Mouse (Mus musculus) heart, embryonic 16.5 days (tissue): ENCODE results near the gene Nacc1. TPM values are rescaled to one million over a fixed set of nuclear protein-coding genes. Genes with fewer than 3 reads are reported as not detected.

Experiments
- ATAC-seq: fragments of 200-750 bp; cut with Nextera tagmentation; replicated peaks from 2 replicates; pipeline ENCODE4 v1.8.0; 2017; ENCODE audit warnings: moderate number of reproducible peaks; ENCODE audit not compliant: insufficient read depth, low FRiP score; ENCODE audit errors: extremely low read depth
- H3K27ac ChIP-seq: fragments of 300-500 bp; sonication (generic); 2 replicates; pipeline ENCODE4 v1.5.1; 2014; ENCODE audit warnings: mild to moderate bottlenecking, low read length, control low read depth, moderate library complexity
- H3K27me3 ChIP-seq: fragments of 300-500 bp; sonication (generic); 2 replicates; pipeline ENCODE4 v1.6.1; 2014; ENCODE audit warnings: low read length, mixed read lengths; ENCODE audit not compliant: control insufficient read depth, insufficient read depth
- H3K36me3 ChIP-seq: fragments of 300-500 bp; sonication (generic); 2 replicates; pipeline ENCODE4 v1.6.1; 2014; ENCODE audit not compliant: control insufficient read depth, insufficient read depth
- H3K4me1 ChIP-seq: fragments of 300-500 bp; sonication (generic); 2 replicates; pipeline ENCODE4 v1.6.1; 2014; ENCODE audit warnings: low read length, mixed read lengths; ENCODE audit not compliant: control insufficient read depth, insufficient read depth
- H3K4me2 ChIP-seq: fragments of 300-500 bp; sonication (generic); 2 replicates; pipeline ENCODE4 v1.6.1; 2014; ENCODE audit warnings: low read depth, mild to moderate bottlenecking, control low read depth, low read length
- H3K4me3 ChIP-seq: fragments of 300-500 bp; sonication (generic); 2 replicates; pipeline ENCODE4 v1.5.1; 2014; ENCODE audit warnings: mild to moderate bottlenecking, control low read depth, low read length
- H3K9ac ChIP-seq: fragments of 300-500 bp; sonication (generic); 2 replicates; pipeline ENCODE4 v1.6.1; 2014; ENCODE audit warnings: low read length, control low read depth
- H3K9me3 ChIP-seq: fragments of 300-500 bp; sonication (generic); replicated peaks from 2 replicates; pipeline ENCODE4 v1.6.1; 2016; ENCODE audit warnings: low read length; ENCODE audit not compliant: control insufficient read depth
- WGBS: fragments of 180-500 bp; shearing (Covaris S2); extraction: QIAGEN DNeasy Blood & Tissue Kit; methylation state at CpG from one replicate; pipeline ENCODE4 v1.1.7; 2014; 5-methylcytosine and 5-hydroxymethylcytosine counted together
- polyA plus RNA-seq: library from polyadenylated mRNA; unstranded; fragments of >200 nt; fragmentation: Nextera tagmentation; extraction: Ambion mirVana; gene quantifications from 2 replicates; pipeline ENCODE4 v1.2.1, GENCODE M21; 2015

Gene Nacc1
- polyA plus RNA-seq, 1 experiment from 2014 or later = 11.7 TPM

- H3K9me3 ChIP-seq = no peaks in the 10 kb centered on the region
- peak overlapping the region; percentile 19 for H3K4me2 ChIP-seq
- H3K9ac ChIP-seq = no peak overlapping the region
- H3K27me3 ChIP-seq = peaks cover 12% of the 10 kb centered on the region
- H3K36me3 ChIP-seq = peaks cover 28% of the 10 kb centered on the region
- no peak overlapping the region for H3K4me3 ChIP-seq
- ATAC-seq = no peak
- H3K27ac ChIP-seq = peak overlapping the region; percentile 65
- H3K4me1 ChIP-seq = peaks cover 20% of the 10 kb centered on the region
- WGBS = 67% methylated on average over 9 of the region's 9 CpGs
These were observed 11.3 kb upstream of the Nacc1 start for GRCm38 (mm10) chr8:84698929-84699401.

GRCm38 (mm10) chr8:84698288-84698687 is 10.6 kb upstream of the Nacc1 start:
- Histone ChIP-seq H3K27me3 (peaks cover 7% of the 10 kb centered on the region), H3K36me3 (peaks cover 31% of the 10 kb centered on the region), H3K4me3 (no peak overlapping the region), H3K9ac (no peak overlapping the region), H3K27ac (no peak overlapping the region; the same call in 1 of the 2 replicates), H3K4me2 (no peak overlapping the region), H3K9me3 (no peaks in the 10 kb centered on the region), H3K4me1 (peaks cover 19% of the 10 kb centered on the region)
- WGBS = 84% methylated on average over 5 of the region's 5 CpGs
- ATAC-seq = no peak

- whole genome bisulfite sequencing = 84% methylated on average over 14 of the region's 14 CpGs
- no peak overlapping the region for H3K4me3 ChIP-seq
- ATAC-seq = no peak
- H3K27me3 ChIP-seq = peaks cover 3% of the 10 kb centered on the region; the same call in 1 of the 2 replicates
- H3K27ac ChIP-seq = no peak overlapping the region
- peaks cover 35% of the 10 kb centered on the region for H3K36me3 ChIP-seq
- H3K9ac ChIP-seq = no peak overlapping the region
- peaks cover 19% of the 10 kb centered on the region for H3K4me1 ChIP-seq
- no peak overlapping the region for H3K4me2 ChIP-seq
- H3K9me3 ChIP-seq = no peaks in the 10 kb centered on the region
These were observed 9.8 kb upstream of the Nacc1 start for GRCm38 (mm10) chr8:84697166-84698130.

- Histone ChIP-seq H3K4me3 (no peak overlapping the region), H3K9me3 (no peaks in the 10 kb centered on the region), H3K9ac (no peak overlapping the region), H3K4me2 (no peak overlapping the region), H3K27ac (no peak overlapping the region), H3K36me3 (peaks cover 40% of the 10 kb centered on the region), H3K27me3 (no peaks in the 10 kb centered on the region), H3K4me1 (peaks cover 10% of the 10 kb centered on the region)
- WGBS = 89% methylated on average over 6 of the region's 6 CpGs
- no peak for ATAC-seq
These were observed 7.5 kb upstream of the Nacc1 start for GRCm38 (mm10) chr8:84695140-84695539.

- Histone ChIP-seq H3K9ac (no peak overlapping the region), H3K4me2 (no peak overlapping the region), H3K27me3 (no peaks in the 10 kb centered on the region), H3K36me3 (peaks cover 35% of the 10 kb centered on the region), H3K4me3 (no peak overlapping the region), H3K9me3 (no peaks in the 10 kb centered on the region), H3K27ac (no peak overlapping the region), H3K4me1 (peaks cover 10% of the 10 kb centered on the region)
- WGBS = 66% methylated on average over 4 of the region's 4 CpGs
- no peak for ATAC-seq
These were observed 5.7 kb upstream of the Nacc1 start for GRCm38 (mm10) chr8:84693332-84693731.

GRCm38 (mm10) chr8:84689091-84689915 is 1.6 kb upstream of the Nacc1 start:
- Histone ChIP-seq H3K4me2 (peak overlapping the region; percentile 95), H3K36me3 (peaks cover 12% of the 10 kb centered on the region), H3K9ac (peak overlapping the region; percentile 84), H3K9me3 (no peaks in the 10 kb centered on the region), H3K4me1 (peaks cover 31% of the 10 kb centered on the region), H3K4me3 (peak overlapping the region; percentile 84), H3K27me3 (no peaks in the 10 kb centered on the region), H3K27ac (peak overlapping the region; percentile 67)
- peak; percentile 81 for ATAC-seq
- WGBS = under 1% methylated on average over 47 of the region's 47 CpGs

- under 1% methylated on average over 42 of the region's 62 CpGs for WGBS
- H3K4me1 ChIP-seq = peaks cover 33% of the 10 kb centered on the region
These were observed 508 bp downstream of the Nacc1 start for GRCm38 (mm10) chr8:84687003-84687704.

GRCm38 (mm10) chr8:84686191-84687002 is 1.3 kb downstream of the Nacc1 start, which contains the start of gene Trmt1:
Trmt1 (plus strand) TSS chr8:84686307.
- peaks cover 37% of the 10 kb centered on the region for H3K4me1 ChIP-seq
- 0 out of 2 replicates have a peak, but pooled peaks have one; percentile 10 for ATAC-seq
- WGBS = 11% methylated on average over 20 of the region's 20 CpGs

More at GRCm38 (mm10) chr8:84687003-84687704, 508 bp downstream of the Nacc1 start:
- peaks cover 2% of the 10 kb centered on the region; the same call in 1 of the 2 replicates for H3K36me3 ChIP-seq
- peak overlapping the region; percentile 87 for H3K4me2 ChIP-seq
- H3K9me3 ChIP-seq = no peaks in the 10 kb centered on the region
- no peaks in the 10 kb centered on the region for H3K27me3 ChIP-seq
- peak overlapping the region; percentile 95 for H3K4me3 ChIP-seq
- peak; percentile 31 for ATAC-seq
- peak overlapping the region; percentile 99 for H3K9ac ChIP-seq
- peak overlapping the region; percentile 89 for H3K27ac ChIP-seq

More at GRCm38 (mm10) chr8:84686191-84687002, 1.3 kb downstream of the Nacc1 start, which contains the start of gene Trmt1:
- H3K36me3 ChIP-seq = no peaks in the 10 kb centered on the region
- H3K27ac ChIP-seq = peak within 1 kb of the TSS; percentile 89
- no peaks in the 10 kb centered on the region for H3K9me3 ChIP-seq
- peak within 1 kb of the TSS; percentile 99 for H3K9ac ChIP-seq
- peak within 1 kb of the TSS; percentile 87 for H3K4me2 ChIP-seq
- peak within 1 kb of the TSS; percentile 95 for H3K4me3 ChIP-seq
- no peaks in the 10 kb centered on the region for H3K27me3 ChIP-seq
